16 mouse cellular contexts compared by ENCODE assay signal in genomic region chr5:142209911-142210310, GRCm38 (mm10).
DNase-seq lines count a peak whose midpoint lies in the region; ATAC-seq and TF ChIP-seq lines count a peak whose summit lies in the region.
"Had no signal": no experiment of that assay in that cellular context is flagged by ENCODE, and none has a peak within 500 bp of the region (broad histone marks: within the 10 kb centered on the region; RNA-seq: fewer than 3 reads in every experiment).

No protein-coding gene starts in this region.

- no peaks in the 10 kb centered on the region for H3K27me3 ChIP-seq in heart, postnatal 0 days (ENCODE audit: control insufficient read depth, insufficient read depth, low read length)
- no peaks in the 10 kb centered on the region for H3K27me3 ChIP-seq in liver, adult 2 months (ENCODE audit: control insufficient read depth, insufficient read depth, low read length)
- peaks cover 4% of the 10 kb centered on the region for H3K27me3 ChIP-seq in E14TG2a.4 (ENCODE audit: insufficient read depth, low read length)
- H3K27me3 ChIP-seq: hindbrain, embryonic 13.5 days; midbrain, embryonic 13.5 days; neural tube, embryonic 13.5 days had no signal

- TF ChIP-seq EP300 in heart, postnatal 0 days (IDR thresholded peaks at IDR 0.05; ENCODE audit: low read depth), result no peak

- H3K36me3 ChIP-seq in heart, postnatal 0 days (replicated peaks; ENCODE audit: control insufficient read depth, insufficient read depth, low read length), result no peaks in the 10 kb centered on the region
- no peaks in the 10 kb centered on the region for H3K36me3 ChIP-seq in liver, adult 2 months (ENCODE audit: control insufficient read depth, insufficient read depth, low read length)
- H3K36me3 ChIP-seq in E14TG2a.4 (ENCODE audit: insufficient read depth, low read length), result no peaks in the 10 kb centered on the region
- H3K36me3 ChIP-seq: heart, embryonic 10.5 days; hindbrain, embryonic 13.5 days; midbrain, embryonic 13.5 days; neural tube, embryonic 13.5 days had no signal

- H3K9me3 ChIP-seq in heart, postnatal 0 days (replicated peaks; ENCODE audit: control insufficient read depth, low read length), result no peaks in the 10 kb centered on the region
- no peaks in the 10 kb centered on the region for H3K9me3 ChIP-seq in E14TG2a.4 (ENCODE audit: low read length)
- H3K9me3 ChIP-seq: heart, embryonic 10.5 days; hindbrain, embryonic 13.5 days; midbrain, embryonic 13.5 days; neural tube, embryonic 13.5 days had no signal

- no peaks in the 10 kb centered on the region for H3K79me2 ChIP-seq in liver, adult 2 months (ENCODE audit: control insufficient read depth, insufficient read depth, low read length)

- TF ChIP-seq CTCF in heart, postnatal 0 days (IDR thresholded peaks at IDR 0.05; ENCODE audit: low read depth), result peak; percentile 34; the same call in 1 of the 2 replicates
- TF ChIP-seq CTCF in liver, adult 2 months (IDR thresholded peaks at IDR 0.05; ENCODE audit: low read depth, low read length), result peak; percentile 26; the same call in 1 of the 2 replicates
- TF ChIP-seq CTCF in E14TG2a.4 (conservative IDR thresholded peaks at IDR 0.05; ENCODE audit: low read length), result peak; percentile 14; the same call in 1 of the 2 replicates
- TF ChIP-seq CTCF in cortical plate, adult 2 months (IDR thresholded peaks at IDR 0.05; ENCODE audit: extremely low read depth, insufficient read depth, low read length), result peak; percentile 14; the same call in 1 of the 2 replicates

- no peak for DNase-seq in heart, postnatal 0 days (ENCODE audit: low spot score)
- no peak for DNase-seq in heart, adult 11 months
- DNase-seq in liver, adult 2 months (ENCODE audit: extremely low read depth, low read depth, low spot score), result peak; percentile 18
- DNase-seq in liver (no peak), adipocyte (ENCODE audit: low spot score) (no peak)
- DNase-seq in urinary bladder, adult 18-20 months (ENCODE audit: low spot score in 2 of 2), result no peak
- DNase-seq: left cerebral cortex, postnatal 4 days; right cerebral cortex, adult 18-20 months had no signal

- H3K4me1 ChIP-seq in heart, postnatal 0 days (ENCODE audit: control insufficient read depth, insufficient read depth), result no peaks in the 10 kb centered on the region
- H3K4me1 ChIP-seq in liver, adult 2 months (ENCODE audit: control insufficient read depth, insufficient read depth, low read length), result no peaks in the 10 kb centered on the region
- peaks cover 5% of the 10 kb centered on the region; the same call in 1 of the 2 replicates for H3K4me1 ChIP-seq in E14TG2a.4 (replicated peaks; ENCODE audit: low read depth, low read length)
- H3K4me1 ChIP-seq in cortical plate, adult 2 months (ENCODE audit: control insufficient read depth, insufficient read depth, low read length), result no peaks in the 10 kb centered on the region
- H3K4me1 ChIP-seq: heart, embryonic 10.5 days; hindbrain, embryonic 13.5 days; midbrain, embryonic 13.5 days; neural tube, embryonic 13.5 days had no signal

- ATAC-seq in heart, postnatal 0 days (ENCODE audit: insufficient read depth, low read depth), result no peak
- ATAC-seq: activated CD4-positive, CD25-positive, alpha-beta regulatory T cell, adult 4 months; midbrain, embryonic 13.5 days had no signal

- no peak for TF ChIP-seq POLR2A in liver, adult 2 months (IDR thresholded peaks at IDR 0.05; ENCODE audit: extremely low read depth, insufficient read depth, low read length)
- no peak for TF ChIP-seq POLR2A in cortical plate, adult 2 months (IDR thresholded peaks at IDR 0.05; ENCODE audit: extremely low read depth, insufficient read depth, low read length)

- H3K27ac ChIP-seq in heart, postnatal 0 days (ENCODE audit: low read depth), result no peak overlapping the region
- no peak overlapping the region for H3K27ac ChIP-seq in liver, adult 2 months (replicated peaks; ENCODE audit: insufficient read depth, low read depth, low read length)
- no peak overlapping the region for H3K27ac ChIP-seq in cortical plate, adult 2 months (ENCODE audit: insufficient read depth, low read length)
- H3K27ac ChIP-seq: heart, embryonic 10.5 days; hindbrain, embryonic 13.5 days; midbrain, embryonic 13.5 days; neural tube, embryonic 13.5 days had no signal

- H3K4me3 ChIP-seq in heart, postnatal 0 days (ENCODE audit: low read depth, low read length), result no peak overlapping the region
- no peak overlapping the region for H3K4me3 ChIP-seq in liver, adult 2 months (ENCODE audit: insufficient read depth, low read depth, low read length)
- no peak overlapping the region for H3K4me3 ChIP-seq in E14TG2a.4 (replicated peaks; ENCODE audit: low read length)
- no peak overlapping the region for H3K4me3 ChIP-seq in cortical plate, adult 2 months (ENCODE audit: insufficient read depth, low read length)
- H3K4me3 ChIP-seq: erythroblast, embryonic 14.5 days; heart, embryonic 10.5 days; hindbrain, embryonic 13.5 days; midbrain, embryonic 13.5 days; neural tube, embryonic 13.5 days had no signal

- H3K9ac ChIP-seq in heart, postnatal 0 days (replicated peaks; ENCODE audit: low read depth, low read length), result no peak overlapping the region
- H3K9ac ChIP-seq in liver, adult 2 months (ENCODE audit: low read depth, low read length), result no peak overlapping the region
- H3K9ac ChIP-seq: hindbrain, embryonic 13.5 days; midbrain, embryonic 13.5 days; neural tube, embryonic 13.5 days had no signal

- no peak overlapping the region for H3K4me2 ChIP-seq in heart, postnatal 0 days (ENCODE audit: low read depth, low read length)
- H3K4me2 ChIP-seq: hindbrain, embryonic 13.5 days; midbrain, embryonic 13.5 days; neural tube, embryonic 13.5 days had no signal
